Mouse (Mus musculus) spleen, adult 2 months (tissue): ENCODE data around the gene Klhl36. TPM values are rescaled to one million over a fixed set of nuclear protein-coding genes. Genes with fewer than 3 reads are reported as not detected.
"Not testable (repeated sequence)": the region's sequence is repeated elsewhere in the genome, so short reads cannot be mapped to it uniquely, and the experiment has no call there.

Experiments
- DNase-seq, 2 experiments: peaks; one replicate each; pipeline versions ENCODE4 v3.0.0 to v3.0.0-alpha.2; 2012 to 2021; ENCODE audit warnings: low spot score in 2 of 2, low read depth in 1 of 2
- H3K27ac ChIP-seq: fragments of 200-500 bp; 2 replicates; pipeline ENCODE4 v1.5.1; 2012; ENCODE audit warnings: low read length, inconsistent platforms; ENCODE audit not compliant: insufficient read depth
- H3K27me3 ChIP-seq: fragments of 200-500 bp; 2 replicates; pipeline ENCODE4 v1.6.1; 2012; ENCODE audit warnings: mild to moderate bottlenecking, moderate library complexity, low read length, inconsistent platforms; ENCODE audit not compliant: control insufficient read depth, insufficient read depth
- H3K36me3 ChIP-seq: fragments of 200-500 bp; 2 replicates; pipeline ENCODE4 v1.6.1; 2012; ENCODE audit warnings: mild to moderate bottlenecking, low read length, inconsistent platforms; ENCODE audit not compliant: control insufficient read depth, insufficient read depth
- H3K4me1 ChIP-seq: fragments of 200-500 bp; 2 replicates; pipeline ENCODE4 v1.6.1; 2011; ENCODE audit warnings: inconsistent platforms; ENCODE audit not compliant: control insufficient read depth, insufficient read depth, insufficient read length
- H3K4me3 ChIP-seq: fragments of 200-500 bp; 2 replicates; pipeline ENCODE4 v1.5.1; 2011; ENCODE audit warnings: mild to moderate bottlenecking, inconsistent platforms; ENCODE audit not compliant: insufficient read depth, insufficient read length; ENCODE audit errors: extremely low read depth
- CTCF ChIP-seq: fragments of 200-500 bp; IDR thresholded peaks from 2 replicates; pipeline ENCODE4 v1.5.1; 2011; ENCODE audit warnings: mild to moderate bottlenecking, inconsistent platforms; ENCODE audit not compliant: insufficient read depth, insufficient read length, insufficient replicate concordance; ENCODE audit errors: extremely low read depth
- POLR2A ChIP-seq: fragments of 200-500 bp; IDR thresholded peaks from 2 replicates; pipeline ENCODE4 v1.6.1; 2011; ENCODE audit warnings: low read depth, low read length, inconsistent platforms
- WGBS: fragments of 180-500 bp; shearing (Covaris S2); methylation state at CpG from one replicate; pipeline ENCODE4 v1.1.7; 2018; 5-methylcytosine and 5-hydroxymethylcytosine counted together
- polyA plus RNA-seq: library from polyadenylated mRNA; depleted of rRNA; stranded (reverse); fragments of >200 nt; gene quantifications from 2 replicates; pipeline ENCODE4 v1.2.3, GENCODE M21; 2012

Klhl36 gene
- polyA plus RNA-seq, 1 experiment = 27.2 TPM

GRCm38 (mm10) chr8:119839419-119840021 is 22.5 kb upstream of the Klhl36 start:
- peak overlapping the region; percentile 89 for H3K27ac ChIP-seq
- TF ChIP-seq CTCF = no peak
- TF ChIP-seq POLR2A = no peak
- DNase-seq = no peak

GRCm38 (mm10) chr8:119840275-119840808 is 21.7 kb upstream of the Klhl36 start, which contains the start of gene Cotl1:
Cotl1 (minus strand) TSS chr8:119840544.
- under 1% methylated on average over 56 of the region's 57 CpGs for WGBS
- Histone ChIP-seq H3K27me3 (no peaks in the 10 kb centered on the region), H3K4me3 (peak within 1 kb of the TSS; percentile 95), H3K27ac (peak within 1 kb of the TSS; percentile 89), H3K4me1 (peaks cover 18% of the 10 kb centered on the region; the same call in 1 of the 2 replicates), H3K36me3 (peaks cover 3% of the 10 kb centered on the region; the same call in 1 of the 2 replicates)
- TF ChIP-seq POLR2A = peak; percentile 99
- TF ChIP-seq CTCF = no peak
- DNase-seq = peak; percentile 87 to 97

More at GRCm38 (mm10) chr8:119839419-119840021, 22.5 kb upstream of the Klhl36 start:
- peaks cover 3% of the 10 kb centered on the region; the same call in 1 of the 2 replicates for H3K36me3 ChIP-seq
- peak overlapping the region; percentile 95 for H3K4me3 ChIP-seq
- 16% methylated on average over 14 of the region's 14 CpGs for WGBS
- peaks cover 19% of the 10 kb centered on the region; the same call in 1 of the 2 replicates for H3K4me1 ChIP-seq
- no peaks in the 10 kb centered on the region for H3K27me3 ChIP-seq

GRCm38 (mm10) chr8:119840905-119841411 is 21.1 kb upstream of the Klhl36 start:
- DNase-seq = no peak
- Histone ChIP-seq H3K36me3 (peaks cover 3% of the 10 kb centered on the region; the same call in 1 of the 2 replicates), H3K4me3 (peak overlapping the region; percentile 65), H3K27me3 (no peaks in the 10 kb centered on the region), H3K27ac (peak overlapping the region; percentile 61), H3K4me1 (peaks cover 18% of the 10 kb centered on the region; the same call in 1 of the 2 replicates)
- 61% methylated on average over 8 of the region's 8 CpGs for WGBS
- no peak for TF ChIP-seq CTCF
- no peak for TF ChIP-seq POLR2A

- Histone ChIP-seq H3K27me3 (no peaks in the 10 kb centered on the region), H3K4me1 (peaks cover 3% of the 10 kb centered on the region; the same call in 1 of the 2 replicates), H3K4me3 (no peak overlapping the region), H3K36me3 (no peaks in the 10 kb centered on the region), H3K27ac (no peak overlapping the region)
- 1% methylated on average over 4 of the region's 4 CpGs for WGBS
- DNase-seq = peak; percentile 76 to 83
- TF ChIP-seq POLR2A = no peak
- peak; percentile 85; the same call in 1 of the 2 replicates for TF ChIP-seq CTCF
These were observed 18.6 kb upstream of the Klhl36 start for GRCm38 (mm10) chr8:119843444-119843843.

- H3K4me3 ChIP-seq = no peak overlapping the region
- WGBS = 61% methylated on average over 8 of the region's 8 CpGs
- TF ChIP-seq POLR2A = no peak
- no peak for TF ChIP-seq CTCF
- H3K4me1 ChIP-seq = peaks cover 3% of the 10 kb centered on the region; the same call in 1 of the 2 replicates
- H3K27me3 ChIP-seq = no peaks in the 10 kb centered on the region
- no peaks in the 10 kb centered on the region for H3K36me3 ChIP-seq
- no peak overlapping the region for H3K27ac ChIP-seq
- no peak for DNase-seq
These were observed 17.5 kb upstream of the Klhl36 start for GRCm38 (mm10) chr8:119844577-119844976.

GRCm38 (mm10) chr8:119845741-119846140 is 16.3 kb upstream of the Klhl36 start:
- H3K27me3 ChIP-seq, DNase-seq, H3K4me3 ChIP-seq, H3K36me3 ChIP-seq, H3K4me1 ChIP-seq, H3K27ac ChIP-seq: not testable (repeated sequence)
- WGBS = 88% methylated on average over 7 of the region's 7 CpGs
